Mouse (Mus musculus) urinary bladder, adult 18-20 months (tissue): ENCODE data around the gene Nhej1.

Source experiments
- DNase-seq, 2 experiments: peaks; one replicate each; pipeline ENCODE4 v3.0.0; 2022; ENCODE audit warnings: low spot score in 2 of 2, mixed read lengths in 2 of 2

Gene Nhej1

GRCm38 (mm10) chr1:75124346-75125321 is at the start of gene Nhej1:
Nhej1 (minus strand) TSS chr1:75125200.
- DNase-seq, result peak; percentile 90 to 97

DNA sequence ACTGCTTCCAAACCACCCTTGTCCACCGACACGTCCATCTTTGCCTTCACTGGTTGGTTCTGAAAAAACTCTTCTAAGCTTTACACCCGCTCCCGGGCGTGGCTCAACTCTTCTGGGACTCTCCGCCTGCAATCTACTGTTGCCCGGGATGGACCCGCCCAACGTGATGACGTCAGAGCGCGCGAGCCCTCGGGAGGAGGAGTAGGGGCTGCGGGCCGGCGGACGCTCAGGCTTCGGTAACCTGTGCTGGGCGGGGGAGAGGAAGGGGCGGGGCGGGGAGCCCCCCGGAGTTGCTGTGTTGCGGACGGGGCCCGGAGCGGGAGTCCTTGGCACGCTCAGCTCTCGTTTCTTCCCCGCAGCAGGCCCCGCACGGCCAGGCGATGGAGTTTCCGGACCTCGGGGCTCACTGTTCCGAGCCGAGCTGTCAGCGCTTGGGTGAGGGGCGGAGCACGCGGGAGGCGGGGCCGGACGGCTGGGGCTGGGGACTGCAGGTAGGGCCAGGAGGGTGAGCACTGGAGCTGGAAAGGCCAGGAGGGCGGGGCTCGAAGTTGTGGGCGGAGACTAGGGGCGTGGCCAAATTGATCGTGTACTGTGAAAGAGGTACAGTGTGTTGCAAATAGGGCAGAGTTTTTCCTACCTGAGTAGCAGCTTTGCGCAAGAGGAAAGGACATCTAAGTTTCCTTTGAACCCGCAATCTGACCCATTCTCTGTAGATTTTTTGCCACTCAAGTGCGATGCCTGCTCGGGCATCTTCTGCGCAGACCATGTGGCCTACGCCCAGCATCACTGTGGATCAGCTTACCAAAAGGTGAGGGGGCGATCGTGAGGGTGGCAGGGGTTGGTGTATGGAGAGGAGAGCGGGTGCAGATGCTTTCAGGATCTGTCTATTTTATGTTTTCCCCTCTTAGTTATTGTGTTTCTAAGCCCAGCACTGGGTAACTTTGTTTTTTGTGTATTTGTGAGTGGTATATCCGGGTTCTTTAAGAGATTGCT is 43.8 kb upstream of the Nhej1 start, which contains the start of gene Zfand2b:
Gene Zfand2b, plus strand, starts transcription at position 175 of the 993 bp plus-strand sequence.
- DNase-seq, result peak; percentile 97 to 100

DNA sequence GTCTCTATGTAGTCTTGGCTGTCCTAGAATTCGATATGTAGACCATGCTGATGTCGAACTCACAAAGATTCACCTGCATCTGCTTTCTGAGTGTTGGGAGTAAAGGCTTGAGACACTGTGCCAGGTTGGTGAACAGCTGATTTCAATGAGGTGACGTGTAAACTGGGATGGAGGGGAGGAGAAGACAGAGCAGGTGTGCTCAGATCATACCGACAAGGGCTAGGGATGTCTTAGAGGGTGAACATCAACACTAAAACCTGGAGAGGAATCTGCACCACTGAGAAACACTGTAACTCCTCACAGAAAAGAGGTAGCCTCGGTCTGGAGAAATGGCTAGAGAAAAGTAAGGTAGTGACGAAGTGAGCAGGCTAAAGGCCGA is 43.1 kb upstream of the Nhej1 start:
- DNase-seq, result no peak

- DNase-seq, result no peak
These were observed 35.2 kb upstream of the Nhej1 start for GRCm38 (mm10) chr1:75160256-75160617.

GRCm38 (mm10) chr1:75159540-75160255 is 34.7 kb upstream of the Nhej1 start:
- DNase-seq, result no peak

GRCm38 (mm10) chr1:75158990-75159389 is 34.0 kb upstream of the Nhej1 start:
- DNase-seq, result no peak

DNA sequence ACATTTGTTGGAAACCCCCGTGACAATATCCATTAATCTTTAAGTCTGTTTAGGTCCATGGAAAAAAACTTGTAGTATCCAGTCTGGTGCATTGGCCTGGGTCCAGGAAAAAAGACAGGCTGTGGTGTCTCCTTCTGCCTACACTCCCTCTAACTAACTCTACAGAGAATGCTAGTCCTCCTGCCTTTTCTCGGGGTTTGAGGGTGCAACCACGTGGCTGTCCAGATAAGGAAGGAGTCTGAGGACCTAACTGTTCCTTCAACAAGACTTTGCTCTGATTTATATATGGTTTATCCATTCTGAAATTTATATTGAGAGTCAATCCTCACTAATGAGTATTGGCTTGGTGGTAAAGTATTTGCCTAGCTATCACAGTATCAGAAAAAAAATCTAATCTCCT is 30.8 kb upstream of the Nhej1 start:
- no peak for DNase-seq

- DNase-seq, result no peak
These were observed 23.7 kb upstream of the Nhej1 start for GRCm38 (mm10) chr1:75148727-75149126.

- no peak for DNase-seq
These were observed 22.6 kb upstream of the Nhej1 start for GRCm38 (mm10) chr1:75147411-75148135.

GRCm38 (mm10) chr1:75145589-75145988 is 20.6 kb upstream of the Nhej1 start:
- no peak for DNase-seq

GRCm38 (mm10) chr1:75142301-75143261 is 17.6 kb upstream of the Nhej1 start, which contains the start of the genes Cnppd1 and Retreg2:
Cnppd1 (minus strand) TSS chr1:75142711.
Retreg2 (plus strand) TSS chr1:75142778.
- DNase-seq, result peak; percentile 93 to 97

- peak; percentile 67 to 80 for DNase-seq
These were observed 16.6 kb upstream of the Nhej1 start for GRCm38 (mm10) chr1:75141486-75142190.

- DNase-seq, result peak in 1 of 2 experiments; percentile 22
These were observed 15.7 kb upstream of the Nhej1 start for GRCm38 (mm10) chr1:75140601-75141190.

DNA sequence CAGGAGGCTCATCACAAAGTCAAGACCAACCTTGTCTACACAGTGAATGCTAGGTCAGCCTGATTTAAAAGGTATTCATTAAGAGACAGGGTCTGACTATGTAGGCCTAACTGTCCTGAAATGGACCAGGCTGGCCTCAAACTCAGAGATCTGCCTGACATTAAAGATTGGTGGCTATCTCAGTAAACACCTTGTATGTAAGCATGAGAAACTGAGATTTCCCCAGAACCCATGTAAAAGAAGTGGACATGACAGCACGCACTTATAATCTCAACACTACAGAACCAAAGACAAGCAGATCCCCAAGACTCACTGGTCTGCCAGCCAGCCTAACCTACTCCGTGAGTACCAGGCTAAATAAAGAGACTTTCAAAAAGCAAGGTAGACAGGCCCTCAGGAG is 13.4 kb upstream of the Nhej1 start:
- DNase-seq, result no peak

- DNase-seq, result no peak
These were observed 11.7 kb upstream of the Nhej1 start for GRCm38 (mm10) chr1:75136730-75137129.

DNA sequence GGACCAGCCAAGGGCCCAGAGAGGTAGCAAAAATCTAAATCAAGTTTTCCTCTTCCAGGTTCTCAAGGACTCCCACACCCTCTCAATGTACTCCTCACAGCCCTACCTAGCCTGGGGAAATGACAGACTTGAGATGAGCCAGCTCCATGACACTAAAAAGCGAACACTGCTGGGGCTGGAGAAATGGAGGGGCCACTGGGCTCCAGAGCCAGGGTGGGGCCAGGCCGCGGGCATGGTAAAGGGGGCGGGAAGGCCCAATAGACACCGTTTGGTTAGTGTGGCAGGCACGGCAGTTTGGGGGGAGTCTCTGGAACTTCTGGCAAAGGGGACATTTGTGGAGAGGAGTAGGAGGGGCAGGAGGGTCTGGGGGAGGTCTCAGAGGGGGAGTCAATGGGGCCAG is 11.3 kb upstream of the Nhej1 start:
- no peak for DNase-seq

DNA sequence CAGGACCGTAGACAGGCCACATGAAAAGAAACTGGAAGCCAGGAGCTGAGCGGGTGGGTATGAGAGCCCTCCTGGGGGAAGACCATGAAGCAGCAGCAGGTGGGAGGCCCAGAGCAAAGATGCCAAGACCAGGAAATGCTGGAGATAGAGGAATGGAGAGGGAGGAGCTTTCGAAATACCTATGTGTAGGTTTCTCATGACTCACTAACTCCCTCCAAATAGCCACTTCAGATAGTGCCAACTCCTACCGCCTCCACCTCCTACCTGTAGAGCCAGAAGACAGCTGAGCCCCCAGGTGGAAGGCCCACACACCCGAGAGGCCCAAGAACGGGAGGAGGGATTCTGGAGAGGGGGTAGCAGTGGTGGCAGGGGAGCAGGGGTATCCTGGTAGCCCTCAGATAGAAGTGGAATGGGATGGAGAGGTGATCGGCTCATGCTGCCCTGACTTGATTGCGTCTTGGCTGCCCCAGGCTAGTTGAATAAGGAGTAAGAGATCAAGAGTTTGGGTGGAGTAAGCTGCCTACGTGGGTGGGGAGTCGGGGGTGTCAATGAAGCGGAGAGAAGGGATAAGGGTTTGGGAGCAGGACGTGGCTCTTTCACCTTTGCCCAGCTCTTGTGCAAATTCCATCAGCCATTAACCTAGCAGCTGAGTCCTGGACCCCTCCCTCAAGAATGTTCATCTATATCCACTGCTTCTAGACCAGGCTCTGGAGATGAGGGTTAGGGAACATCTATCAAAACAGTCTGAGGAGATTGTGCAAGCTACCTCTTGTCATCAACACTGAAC is 8.6 kb upstream of the Nhej1 start, which contains the start of gene Slc23a3:
Gene Slc23a3, minus strand, starts transcription at position 470 of the 787 bp plus-strand sequence.
- DNase-seq, result no peak
